Mouse (Mus musculus) urinary bladder, postnatal 25 days (tissue): ENCODE measurements around the gene Susd3.

Source experiments
- DNase-seq: peaks from one replicate; pipeline ENCODE4 v3.0.0; 2022; ENCODE audit warnings: low spot score

The Susd3 gene

DNA sequence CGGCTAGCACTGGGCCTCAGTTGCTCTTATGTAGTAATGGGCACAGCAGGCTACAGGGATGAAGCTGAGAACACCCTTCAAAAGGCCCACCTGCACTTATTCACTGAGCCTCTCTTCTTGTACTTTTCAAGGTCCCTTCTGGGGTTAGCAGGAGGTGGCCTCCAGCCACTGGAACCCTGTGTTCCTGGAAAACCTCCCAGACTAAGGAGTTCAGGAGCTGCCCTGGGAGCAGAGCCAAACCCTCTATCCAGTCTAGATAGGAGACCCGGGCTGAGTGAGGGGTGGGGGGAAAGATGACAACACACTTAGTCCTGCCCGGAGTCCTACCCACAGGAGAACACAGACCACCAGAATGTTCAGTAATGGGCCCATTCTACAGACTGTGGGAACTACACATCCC is 2.5 kb downstream of the Susd3 start:
- DNase-seq, result no peak

GRCm38 (mm10) chr13:49245251-49245650 is 3.3 kb downstream of the Susd3 start:
- DNase-seq, result no peak

DNA sequence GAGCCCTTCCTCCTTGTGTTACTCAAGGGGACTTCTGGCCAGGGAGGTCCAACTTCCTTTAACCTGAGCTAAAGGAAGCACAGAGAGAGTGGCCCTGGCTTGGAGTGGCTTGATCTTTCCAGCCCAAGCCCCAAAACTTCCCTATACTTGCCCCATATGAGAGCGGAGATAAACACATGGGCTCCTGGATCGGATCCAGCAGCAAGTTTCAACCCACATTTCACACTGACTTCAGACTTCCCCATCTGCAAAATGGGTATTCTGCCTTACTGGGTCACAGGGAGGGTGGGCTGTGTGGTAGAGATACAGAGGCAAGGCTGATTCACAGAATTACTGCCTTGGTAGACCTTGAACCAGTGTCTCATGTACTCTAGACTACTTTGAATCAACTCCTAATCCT is 5.0 kb downstream of the Susd3 start:
- DNase-seq, result no peak

DNA sequence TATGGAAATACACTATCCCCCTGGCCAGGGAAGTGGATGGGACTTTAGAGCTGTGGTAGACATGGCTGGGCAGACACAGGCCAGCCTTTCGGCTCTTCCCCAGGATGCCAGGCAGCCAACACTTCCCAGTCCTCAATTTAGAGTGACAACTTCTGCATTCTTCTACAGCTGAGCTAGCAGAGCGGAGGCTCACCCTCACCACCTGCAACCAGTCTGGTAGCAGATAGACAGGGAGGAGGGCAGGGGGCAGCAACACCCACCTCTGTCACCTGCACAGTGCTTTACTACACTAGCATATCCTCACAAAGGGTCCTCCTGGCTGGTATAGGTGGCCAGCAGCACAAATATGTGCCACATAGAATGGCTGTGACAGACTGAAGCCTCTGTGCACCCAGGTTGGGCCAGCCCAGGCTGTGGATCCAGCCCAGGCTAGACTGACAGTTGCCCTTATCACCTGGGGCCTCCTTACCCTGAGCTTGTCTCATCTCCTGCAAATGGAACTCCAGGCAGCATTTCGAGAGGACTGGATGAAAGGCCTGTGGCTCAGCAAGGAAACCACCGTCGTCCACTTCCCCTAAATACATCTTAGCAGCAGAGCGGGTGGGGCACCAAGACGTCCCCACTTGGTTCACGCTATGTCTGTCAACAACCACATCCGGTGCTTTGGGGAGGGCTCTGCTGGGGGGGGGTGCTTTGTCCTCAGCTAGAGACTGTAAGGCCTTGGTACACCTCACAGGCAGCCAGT is 6.0 kb downstream of the Susd3 start:
- no peak for DNase-seq

- DNase-seq, result no peak
These were observed 9.8 kb downstream of the Susd3 start for GRCm38 (mm10) chr13:49238737-49239136.

GRCm38 (mm10) chr13:49237617-49238016 is 10.9 kb downstream of the Susd3 start:
- DNase-seq, result no peak

DNA sequence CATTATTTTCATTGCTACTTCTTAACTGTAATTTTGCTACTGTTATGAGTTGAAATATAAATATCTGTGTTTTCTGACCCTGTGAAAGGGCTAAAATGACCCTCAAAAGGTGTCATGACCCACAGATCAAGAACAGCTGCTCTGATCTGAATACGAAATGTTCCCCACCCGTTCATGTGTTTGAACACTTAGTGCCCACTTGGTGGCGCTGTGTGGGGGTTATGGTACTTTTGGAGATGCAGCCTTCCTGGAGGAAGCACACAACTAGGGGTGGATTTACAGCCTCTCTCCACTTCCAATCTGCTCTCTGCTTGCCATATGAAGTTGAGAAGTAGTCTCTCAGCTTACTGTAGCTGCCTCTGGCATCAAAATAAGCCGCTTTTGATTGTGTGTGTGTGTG is 13.8 kb downstream of the Susd3 start:
- no peak for DNase-seq

- DNase-seq, result no peak
These were observed 14.5 kb downstream of the Susd3 start for GRCm38 (mm10) chr13:49233792-49234572.

DNA sequence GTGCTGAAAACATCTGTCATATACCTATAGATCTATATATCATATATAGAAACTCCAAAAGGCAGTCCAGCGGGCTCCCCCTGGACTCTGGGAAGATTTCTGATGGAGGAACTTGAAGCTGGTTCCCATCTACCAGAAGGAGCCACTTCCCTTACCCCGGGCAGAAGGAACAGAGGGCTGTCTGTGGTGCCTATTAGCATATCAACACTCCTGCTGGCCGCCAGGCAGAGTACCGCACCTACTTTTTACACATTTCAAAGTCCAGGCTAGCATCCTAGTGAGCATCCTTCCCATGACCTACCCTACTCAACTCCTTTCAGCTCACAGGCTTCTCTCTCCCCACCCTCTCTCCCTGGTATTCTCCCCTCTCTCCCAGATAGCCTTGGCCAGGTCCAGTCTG is 22.9 kb downstream of the Susd3 start:
- no peak for DNase-seq

GRCm38 (mm10) chr13:49225159-49225558 is 23.3 kb downstream of the Susd3 start:
- no peak for DNase-seq

DNA sequence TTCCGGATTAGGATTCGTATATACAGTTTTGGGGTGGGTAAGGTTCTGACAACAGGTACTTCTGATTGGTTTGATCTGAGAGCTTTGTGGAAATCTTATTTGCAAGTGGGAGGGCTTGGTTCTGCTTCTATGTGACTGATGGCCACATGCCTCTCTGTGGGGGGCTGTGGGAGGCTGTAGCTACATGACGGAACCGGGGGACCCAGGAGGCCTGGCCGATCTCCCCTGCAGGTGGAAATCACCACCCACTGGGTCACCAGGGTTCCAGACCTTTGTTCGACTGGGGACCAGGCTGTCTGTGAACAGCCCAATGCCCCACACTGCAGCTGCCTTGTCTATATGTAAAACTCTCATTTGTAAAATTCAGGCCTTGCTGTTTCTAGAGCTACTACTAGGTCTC is 23.8 kb downstream of the Susd3 start:
- DNase-seq, result no peak

DNA sequence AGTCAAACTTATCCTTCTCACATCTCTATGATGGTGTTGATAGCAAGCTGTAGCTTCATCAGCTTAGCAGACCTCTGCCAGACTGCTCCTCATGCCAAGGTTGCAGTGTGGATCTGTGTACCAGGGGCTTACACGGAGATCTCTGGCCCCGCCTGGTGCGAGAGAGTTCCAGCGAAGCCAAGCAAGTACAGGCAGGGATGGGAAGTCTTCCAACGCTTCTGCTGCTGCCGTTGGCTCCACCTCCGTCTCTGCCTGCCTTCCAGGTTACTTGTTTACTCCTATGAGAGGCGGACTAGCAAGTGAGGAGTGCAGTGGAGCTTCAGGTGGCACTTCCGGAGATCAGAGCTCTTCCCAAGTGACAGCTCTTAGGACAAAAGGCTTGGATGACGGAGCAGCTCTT is 24.2 kb downstream of the Susd3 start:
- no peak for DNase-seq

DNA sequence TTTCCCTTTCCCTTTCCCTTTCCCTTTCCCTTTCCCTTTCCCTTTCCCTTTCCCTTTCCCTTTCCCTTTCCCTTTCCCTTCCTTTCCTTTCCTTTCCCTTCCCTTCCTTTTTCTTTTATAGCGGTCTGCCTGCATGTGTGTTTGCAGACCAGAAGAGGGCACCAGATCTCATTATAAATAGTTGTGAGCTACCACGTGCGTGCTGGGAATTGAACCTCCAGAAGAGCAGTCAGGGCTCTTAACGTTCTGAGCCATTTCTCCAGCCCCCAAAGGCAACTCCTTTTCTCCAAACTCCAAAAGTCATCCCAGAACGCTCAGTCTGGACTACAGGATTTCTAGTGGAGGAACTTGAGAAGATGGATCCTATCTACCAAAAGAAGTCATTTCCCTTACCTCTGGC is 27.6 kb downstream of the Susd3 start:
- DNase-seq, result no peak

- no peak for DNase-seq
These were observed 29.1 kb downstream of the Susd3 start for GRCm38 (mm10) chr13:49219367-49219766.

- DNase-seq, result no peak
These were observed 29.9 kb downstream of the Susd3 start for GRCm38 (mm10) chr13:49218651-49219050.

GRCm38 (mm10) chr13:49216808-49217561 is 31.5 kb downstream of the Susd3 start:
- no peak for DNase-seq

- DNase-seq, result no peak
These were observed 32.3 kb downstream of the Susd3 start for GRCm38 (mm10) chr13:49216220-49216552.

GRCm38 (mm10) chr13:49215504-49216219 is 32.8 kb downstream of the Susd3 start, which contains the start of gene Card19:
TSS of gene Card19 (minus strand) at chr13:49216037.
- peak; percentile 95 for DNase-seq

DNA sequence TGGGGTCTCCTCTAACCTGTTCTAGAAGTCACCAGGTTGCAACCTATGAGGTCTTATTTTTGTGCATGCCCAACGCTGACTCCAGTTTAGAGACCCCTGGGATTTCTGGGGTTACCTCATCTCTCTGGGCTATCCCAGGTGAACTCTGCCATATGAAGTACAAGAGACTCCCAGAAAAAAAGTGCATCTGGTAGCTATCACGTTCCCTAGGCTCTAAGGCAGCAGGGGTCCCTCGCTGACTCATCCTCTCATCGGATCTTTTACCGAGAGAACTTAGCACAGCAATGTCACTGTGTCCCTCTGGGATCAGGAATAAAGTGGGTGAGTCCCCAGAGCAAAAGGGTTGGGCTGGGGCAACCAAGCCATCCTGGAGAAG is 33.4 kb downstream of the Susd3 start:
- DNase-seq, result no peak

- DNase-seq, result no peak
These were observed 34.1 kb downstream of the Susd3 start for GRCm38 (mm10) chr13:49214454-49214853.

DNA sequence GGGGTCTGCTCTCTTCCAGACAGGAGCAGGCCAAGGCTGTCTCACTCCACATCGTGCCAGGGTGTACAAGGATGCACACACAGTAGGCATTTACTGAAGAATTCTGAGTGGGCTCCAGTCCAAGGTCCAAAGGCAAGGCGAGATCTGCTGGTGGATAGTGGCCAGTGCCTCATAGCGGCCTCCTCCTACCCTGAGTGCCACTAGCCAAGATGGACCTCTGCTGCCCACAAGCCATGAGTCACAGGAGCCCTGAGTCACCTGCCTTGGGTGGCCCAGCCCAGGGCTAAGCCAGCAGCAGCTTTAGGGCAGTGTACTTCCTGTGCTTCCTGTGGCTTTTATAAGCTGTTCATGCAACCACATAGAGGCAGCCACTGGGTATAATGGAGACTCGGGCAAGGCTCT is 35.0 kb downstream of the Susd3 start:
- peak; percentile 47 for DNase-seq
